Mouse (Mus musculus) megakaryocyte, embryonic 14.5 days (primary cell): Measurements from ENCODE around the gene Grk5. TPM values are rescaled to one million over a fixed set of nuclear protein-coding genes. Genes with fewer than 3 reads are reported as not detected.

ENCODE experiments used
- H3K27me3 ChIP-seq: replicated peaks from 2 replicates; pipeline ENCODE3; 2012; ENCODE audit warnings: inconsistent platforms
- H3K36me3 ChIP-seq: replicated peaks from 2 replicates; pipeline ENCODE3; 2012; ENCODE audit warnings: low read length, inconsistent platforms, mixed read lengths
- H3K4me1 ChIP-seq: 2 replicates; pipeline ENCODE4 v1.6.1; 2012; ENCODE audit warnings: inconsistent platforms
- H3K4me3 ChIP-seq: replicated peaks from 2 replicates; pipeline ENCODE3; 2012; ENCODE audit warnings: moderate library complexity, mild to moderate bottlenecking, inconsistent platforms
- H3K9me3 ChIP-seq: 2 replicates; pipeline ENCODE4 v1.6.1; 2012; ENCODE audit warnings: inconsistent platforms
- FLI1 ChIP-seq: IDR thresholded peaks from 2 replicates; pipeline ENCODE4 v1.6.1; 2012; ENCODE audit warnings: low read length, inconsistent platforms, mixed read lengths
- GATA1 ChIP-seq: IDR thresholded peaks from 3 replicates; pipeline ENCODE4 v1.6.1; 2012; ENCODE audit warnings: mixed read lengths, low read length, inconsistent platforms, borderline replicate concordance
- polyA plus RNA-seq: library from polyadenylated mRNA; stranded (reverse); fragments of >175 nt; gene quantifications from 2 replicates; pipeline ENCODE4 v1.2.3, GENCODE M21; 2012; ENCODE audit warnings: low replicate concordance; ENCODE audit not compliant: insufficient read depth

Grk5 gene
- polyA plus RNA-seq, 1 experiment, result 5.0 TPM

- H3K9me3 ChIP-seq, result no peaks in the 10 kb centered on the region
- no peaks in the 10 kb centered on the region for H3K36me3 ChIP-seq
- H3K27me3 ChIP-seq, result no peaks in the 10 kb centered on the region
- H3K4me1 ChIP-seq, result peaks cover 53% of the 10 kb centered on the region
- peak overlapping the region; percentile 33 for H3K4me3 ChIP-seq
- TF ChIP-seq FLI1 (no peak), GATA1 (no peak)
Measured at GRCm38 (mm10) chr19:60945801-60946311, 56.3 kb downstream of the Grk5 start.

- H3K27me3 ChIP-seq, result no peaks in the 10 kb centered on the region
- no peaks in the 10 kb centered on the region for H3K9me3 ChIP-seq
- no peaks in the 10 kb centered on the region for H3K36me3 ChIP-seq
- peak overlapping the region; percentile 60 for H3K4me3 ChIP-seq
- peaks cover 50% of the 10 kb centered on the region for H3K4me1 ChIP-seq
- no peak for TF ChIP-seq FLI1
- no peak for TF ChIP-seq GATA1
Measured at GRCm38 (mm10) chr19:60946656-60947055, 57.1 kb downstream of the Grk5 start.

- no peaks in the 10 kb centered on the region for H3K9me3 ChIP-seq
- H3K36me3 ChIP-seq, result no peaks in the 10 kb centered on the region
- TF ChIP-seq FLI1 (no peak), GATA1 (no peak)
- no peak overlapping the region for H3K4me3 ChIP-seq
- peaks cover 44% of the 10 kb centered on the region for H3K4me1 ChIP-seq
- H3K27me3 ChIP-seq, result no peaks in the 10 kb centered on the region
Measured at GRCm38 (mm10) chr19:60948996-60949395, 59.4 kb downstream of the Grk5 start.

- H3K9me3 ChIP-seq, result no peaks in the 10 kb centered on the region
Measured at GRCm38 (mm10) chr19:60950056-60950869, 60.7 kb downstream of the Grk5 start.

GRCm38 (mm10) chr19:60955131-60955530, 65.6 kb downstream of the Grk5 start:
- no peak overlapping the region for H3K4me3 ChIP-seq
- peaks cover 30% of the 10 kb centered on the region for H3K4me1 ChIP-seq
- H3K27me3 ChIP-seq, result no peaks in the 10 kb centered on the region
- no peaks in the 10 kb centered on the region for H3K9me3 ChIP-seq
- TF ChIP-seq GATA1 (no peak), FLI1 (no peak)
- peaks cover 3% of the 10 kb centered on the region for H3K36me3 ChIP-seq

More at GRCm38 (mm10) chr19:60950056-60950869, 60.7 kb downstream of the Grk5 start:
- Histone ChIP-seq H3K36me3 (peaks cover 3% of the 10 kb centered on the region), H3K4me1 (peaks cover 44% of the 10 kb centered on the region), H3K27me3 (no peaks in the 10 kb centered on the region), H3K4me3 (no peak overlapping the region)
- TF ChIP-seq FLI1, result no peak
- TF ChIP-seq GATA1, result no peak

- Histone ChIP-seq H3K9me3 (no peaks in the 10 kb centered on the region), H3K27me3 (no peaks in the 10 kb centered on the region), H3K4me3 (no peak overlapping the region), H3K4me1 (peaks cover 29% of the 10 kb centered on the region), H3K36me3 (peaks cover 3% of the 10 kb centered on the region)
- TF ChIP-seq FLI1 (no peak), GATA1 (no peak)
Measured at GRCm38 (mm10) chr19:60955712-60956111, 66.2 kb downstream of the Grk5 start.

GRCm38 (mm10) chr19:60956198-60956750, 66.7 kb downstream of the Grk5 start:
- Histone ChIP-seq H3K27me3 (no peaks in the 10 kb centered on the region), H3K9me3 (no peaks in the 10 kb centered on the region), H3K4me1 (peaks cover 29% of the 10 kb centered on the region), H3K4me3 (peak overlapping the region; percentile 29), H3K36me3 (peaks cover 3% of the 10 kb centered on the region)
- TF ChIP-seq FLI1, result no peak
- no peak for TF ChIP-seq GATA1

GRCm38 (mm10) chr19:60959706-60960230, 70.2 kb downstream of the Grk5 start:
- no peak overlapping the region for H3K4me3 ChIP-seq
- H3K4me1 ChIP-seq, result peaks cover 22% of the 10 kb centered on the region
- H3K9me3 ChIP-seq, result no peaks in the 10 kb centered on the region
- no peaks in the 10 kb centered on the region for H3K27me3 ChIP-seq
- H3K36me3 ChIP-seq, result peaks cover 3% of the 10 kb centered on the region
- TF ChIP-seq FLI1 (no peak), GATA1 (no peak)

GRCm38 (mm10) chr19:60962358-60963061, 73.0 kb downstream of the Grk5 start:
- H3K9me3 ChIP-seq, result no peaks in the 10 kb centered on the region
- peaks cover 6% of the 10 kb centered on the region; the same call in 1 of the 2 replicates for H3K4me1 ChIP-seq
- H3K27me3 ChIP-seq, result no peaks in the 10 kb centered on the region
- TF ChIP-seq FLI1, result no peak
- no peak for TF ChIP-seq GATA1
- no peaks in the 10 kb centered on the region for H3K36me3 ChIP-seq
- H3K4me3 ChIP-seq, result no peak overlapping the region
